Mouse (Mus musculus) embryonic fibroblast, embryonic 13.5 days (primary cell): Measurements from ENCODE around the gene Tmem234. TPM values are rescaled to one million over a fixed set of nuclear protein-coding genes. Genes with fewer than 3 reads are reported as not detected.

Experiments
- H3K27ac ChIP-seq: 2 replicates; pipeline ENCODE4 v1.5.1; 2012; ENCODE audit warnings: low read length, control low read depth, inconsistent platforms; ENCODE audit not compliant: insufficient read depth
- H3K4me1 ChIP-seq: 2 replicates; pipeline ENCODE4 v1.6.1; 2011; ENCODE audit warnings: low read length; ENCODE audit not compliant: control insufficient read depth, insufficient read depth
- H3K4me3 ChIP-seq: 2 replicates; pipeline ENCODE4 v1.5.1; 2011; ENCODE audit warnings: mild to moderate bottlenecking, control low read depth, low read length; ENCODE audit not compliant: insufficient read depth
- CTCF ChIP-seq: IDR thresholded peaks from 2 replicates; pipeline ENCODE4 v1.5.1; 2011; ENCODE audit warnings: mild to moderate bottlenecking, control low read depth, low read length, moderate library complexity, borderline replicate concordance; ENCODE audit not compliant: insufficient read depth
- POLR2A ChIP-seq: IDR thresholded peaks from 2 replicates; pipeline ENCODE4 v1.6.1; 2011; ENCODE audit warnings: low read depth, mild to moderate bottlenecking, control low read depth, low read length, moderate library complexity
- polyA plus RNA-seq: library from polyadenylated mRNA; stranded (reverse); fragments of >200 nt; gene quantifications from 2 replicates; pipeline ENCODE4 v1.2.4, GENCODE M21; 2011; ENCODE audit warnings: low read depth; ENCODE audit not compliant: missing spikeins, insufficient read length

Tmem234 gene
- polyA plus RNA-seq, 1 experiment, result 110 TPM

GRCm38 (mm10) chr4:129661584-129661983 is 61.1 kb downstream of the Tmem234 start:
- TF ChIP-seq CTCF (no peak), POLR2A (no peak)
- no peak overlapping the region for H3K27ac ChIP-seq
- H3K4me1 ChIP-seq, result no peaks in the 10 kb centered on the region; the same call in 1 of the 2 replicates
- H3K4me3 ChIP-seq, result no peak overlapping the region

- Histone ChIP-seq H3K4me1 (no peaks in the 10 kb centered on the region; the same call in 1 of the 2 replicates), H3K27ac (no peak overlapping the region), H3K4me3 (no peak overlapping the region)
- TF ChIP-seq POLR2A (no peak), CTCF (no peak)
Observed at GRCm38 (mm10) chr4:129662255-129662813, 61.9 kb downstream of the Tmem234 start.

- H3K4me1 ChIP-seq, result peaks cover 7% of the 10 kb centered on the region
- TF ChIP-seq POLR2A, result 0 out of 2 replicates have a peak, but pooled peaks have one; percentile 13
- TF ChIP-seq CTCF, result no peak
- H3K27ac ChIP-seq, result peak overlapping the region; percentile 90
- H3K4me3 ChIP-seq, result peak overlapping the region; percentile 87
Observed at GRCm38 (mm10) chr4:129671491-129672082, 71.1 kb downstream of the Tmem234 start.

- peak within 1 kb of the TSS; percentile 87 for H3K4me3 ChIP-seq
- TF ChIP-seq CTCF, result no peak
- TF ChIP-seq POLR2A, result peak; percentile 68
- peak within 1 kb of the TSS; percentile 90 for H3K27ac ChIP-seq
- H3K4me1 ChIP-seq, result peaks cover 7% of the 10 kb centered on the region
Observed at GRCm38 (mm10) chr4:129672083-129672877, 71.8 kb downstream of the Tmem234 start, which contains the start of gene Kpna6. Kpna6 (minus strand) TSS chr4:129672767.

- Histone ChIP-seq H3K4me1 (peaks cover 7% of the 10 kb centered on the region), H3K4me3 (peak overlapping the region; percentile 87), H3K27ac (peak overlapping the region; percentile 12)
- TF ChIP-seq POLR2A (peak; percentile 0; the same call in 1 of the 2 replicates), CTCF (no peak)
Observed at GRCm38 (mm10) chr4:129672878-129673449, 72.5 kb downstream of the Tmem234 start.

Other genes starting within 250 kb of the Tmem234 start
- gene Zbtb8a, start 222.6 kb upstream of the Tmem234 start, polyA plus RNA-seq, result 5.0 and 6.9 TPM in 2 replicates
- not detected in 2 replicates for gene Zbtb8b, start 159.8 kb upstream of the Tmem234 start, polyA plus RNA-seq
- 23.9 and 35.3 TPM in 2 replicates for gene Bsdc1, start 139.1 kb upstream of the Tmem234 start, polyA plus RNA-seq
- gene Tssk3, start 109.6 kb upstream of the Tmem234 start, polyA plus RNA-seq, result not detected in 2 replicates
- not detected in 2 replicates for gene Fam229a, start 109.5 kb upstream of the Tmem234 start, polyA plus RNA-seq
- gene Marcksl1, start 87.1 kb upstream of the Tmem234 start, polyA plus RNA-seq, result 131 and 157 TPM in 2 replicates
- 150 and 156 TPM in 2 replicates for gene Hdac1, start 58.0 kb upstream of the Tmem234 start, polyA plus RNA-seq
- gene Lck, start 27.0 kb upstream of the Tmem234 start, polyA plus RNA-seq, result 3.0 and 5.2 TPM in 2 replicates
- gene Fam167b, start 22.1 kb upstream of the Tmem234 start, polyA plus RNA-seq, result not detected in 2 replicates
- gene Eif3i, start within 50 bp of the Tmem234 start, polyA plus RNA-seq, result 217 and 251 TPM in 2 replicates
- gene Dcdc2b, start 13.6 kb downstream of the Tmem234 start, polyA plus RNA-seq, result 0.68 TPM in 1 of 2 replicates, not detected in the other
- 19.5 TPM in 2 replicates for gene Iqcc, start 18.4 kb downstream of the Tmem234 start, polyA plus RNA-seq
- 11.7 and 13.6 TPM in 2 replicates for gene Ccdc28b, start 23.3 kb downstream of the Tmem234 start, polyA plus RNA-seq
- 52.8 and 56.2 TPM in 2 replicates for gene Txlna, start 40.4 kb downstream of the Tmem234 start, polyA plus RNA-seq
- 80.7 and 84.3 TPM in 2 replicates for gene Kpna6, start 72.1 kb downstream of the Tmem234 start, polyA plus RNA-seq
- 15.4 and 19.1 TPM in 2 replicates for gene Tmem39b, start 96.2 kb downstream of the Tmem234 start, polyA plus RNA-seq
- gene Khdrbs1, start 141.6 kb downstream of the Tmem234 start, polyA plus RNA-seq, result 113 and 146 TPM in 2 replicates
- gene Ptp4a2, start 210.6 kb downstream of the Tmem234 start, polyA plus RNA-seq, result 501 and 598 TPM in 2 replicates